Mouse (Mus musculus) midbrain, postnatal 0 days (tissue): ENCODE data around the gene Usp12. TPM values are rescaled to one million over a fixed set of nuclear protein-coding genes. Genes with fewer than 3 reads are reported as not detected.

Source experiments
- ATAC-seq: fragments of 200-750 bp; cut with Nextera tagmentation; 2 replicates; pipeline ENCODE4 v1.8.0; 2017; ENCODE audit warnings: moderate number of reproducible peaks, mild to moderate bottlenecking, moderate TSS enrichment, moderate library complexity; ENCODE audit not compliant: low FRiP score
- DNase-seq: peaks from one replicate; pipeline ENCODE4 v3.0.0-alpha.2; 2015; ENCODE audit warnings: low spot score
- H3K27ac ChIP-seq: fragments of 300-500 bp; sonication (generic); 2 replicates; pipeline ENCODE4 v1.5.1; 2014; ENCODE audit warnings: low read depth, mild to moderate bottlenecking, low read length, mixed read lengths
- H3K27me3 ChIP-seq: fragments of 300-500 bp; sonication (generic); 2 replicates; pipeline ENCODE4 v1.6.1; 2014; ENCODE audit warnings: low read length, control low read depth, mixed read lengths; ENCODE audit not compliant: insufficient read depth
- H3K36me3 ChIP-seq: fragments of 300-500 bp; sonication (generic); 2 replicates; pipeline ENCODE4 v1.6.1; 2014; ENCODE audit warnings: low read length, control low read depth, mixed read lengths; ENCODE audit not compliant: insufficient read depth
- H3K4me1 ChIP-seq: fragments of 300-500 bp; sonication (generic); 2 replicates; pipeline ENCODE4 v1.6.1; 2014; ENCODE audit warnings: mild to moderate bottlenecking, control low read depth, antibody characterized with exemption, low read length, mixed read lengths; ENCODE audit not compliant: insufficient read depth
- H3K4me2 ChIP-seq: fragments of 300-500 bp; sonication (generic); 2 replicates; pipeline ENCODE4 v1.6.1; 2014; ENCODE audit warnings: low read depth, mild to moderate bottlenecking, low read length, mixed read lengths; ENCODE audit not compliant: poor library complexity, severe bottlenecking
- H3K4me3 ChIP-seq: fragments of 300-500 bp; sonication (generic); 2 replicates; pipeline ENCODE4 v1.5.1; 2014; ENCODE audit warnings: low read depth, mild to moderate bottlenecking, low read length, moderate library complexity
- H3K9ac ChIP-seq: fragments of 300-500 bp; sonication (generic); replicated peaks from 2 replicates; pipeline ENCODE4 v1.6.1; 2014; ENCODE audit warnings: mild to moderate bottlenecking, low read length, moderate library complexity, mixed read lengths; ENCODE audit not compliant: poor library complexity, severe bottlenecking
- H3K9me3 ChIP-seq: fragments of 300-500 bp; sonication (generic); 2 replicates; pipeline ENCODE4 v1.6.1; 2016; ENCODE audit warnings: low read length, control low read depth
- CTCF ChIP-seq: IDR thresholded peaks from 2 replicates; pipeline ENCODE4 v1.5.1; 2016; ENCODE audit warnings: antibody characterized with exemption, mild to moderate bottlenecking
- WGBS: fragments of 180-500 bp; shearing (Covaris S2); extraction: QIAGEN DNeasy Blood & Tissue Kit; methylation state at CpG from one replicate; pipeline ENCODE4 v1.1.7; 2014; 5-methylcytosine and 5-hydroxymethylcytosine counted together
- polyA plus RNA-seq: library from polyadenylated mRNA; unstranded; fragments of >200 nt; fragmentation: Nextera tagmentation; extraction: Ambion mirVana; gene quantifications from 2 replicates; pipeline ENCODE4 v1.2.1, GENCODE M21; 2015
- total RNA-seq: library from RNA; depleted of rRNA; stranded (reverse); fragments of >200 nt; gene quantifications from 2 replicates; pipeline ENCODE4 v1.2.3, GENCODE M21; 2014

Gene Usp12
- total and polyA plus RNA-seq, 2 experiments from 2014 or later, result 14.1 to 24.1 TPM

DNA sequence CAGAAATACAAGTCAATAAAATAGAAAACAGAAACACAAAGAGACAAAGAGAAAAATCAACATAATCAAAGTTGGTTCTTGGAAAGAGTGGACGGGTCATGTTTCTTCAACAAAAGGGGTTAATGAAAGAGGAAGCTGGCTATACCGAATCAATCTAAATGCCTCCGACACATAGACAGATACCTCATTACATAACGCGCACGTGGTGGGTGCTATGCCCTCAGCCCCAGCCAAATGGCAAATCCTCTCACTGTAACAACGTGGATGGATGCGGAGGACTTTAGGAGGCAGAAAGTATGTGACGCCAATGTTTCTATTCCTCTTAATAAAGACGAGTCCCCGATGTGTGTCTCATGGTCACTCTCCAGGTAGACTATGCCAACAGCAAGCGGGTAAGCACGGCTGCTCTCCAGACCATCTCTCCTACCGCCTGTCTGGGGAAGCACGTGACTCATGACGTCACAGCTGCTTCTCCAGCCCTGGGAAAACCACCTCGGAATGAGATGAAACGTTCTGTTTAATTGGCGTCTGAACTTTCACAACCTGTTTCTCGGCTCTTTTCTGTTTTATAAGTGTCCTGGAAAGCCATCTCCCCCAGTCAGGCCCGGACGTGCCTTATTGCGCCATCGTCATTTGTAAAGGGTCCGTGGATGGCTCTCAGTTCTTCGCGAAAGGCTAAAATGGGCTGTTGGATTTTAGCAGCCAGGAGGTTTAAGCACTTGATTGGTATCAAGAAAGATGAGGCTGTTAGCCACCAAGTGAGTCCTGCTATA lies 75.0 kb downstream of the Usp12 start:
- no peak overlapping the region for H3K4me2 ChIP-seq
- no peak overlapping the region for H3K4me3 ChIP-seq
- H3K4me1 ChIP-seq, result no peaks in the 10 kb centered on the region
- TF ChIP-seq CTCF, result no peak
- no peak for ATAC-seq
- H3K27ac ChIP-seq, result no peak overlapping the region
- no peaks in the 10 kb centered on the region for H3K27me3 ChIP-seq
- H3K36me3 ChIP-seq, result no peaks in the 10 kb centered on the region
- no peak overlapping the region for H3K9ac ChIP-seq
- no peak for DNase-seq
- H3K9me3 ChIP-seq, result no peaks in the 10 kb centered on the region
- 89% methylated on average over 27 of the region's 27 CpGs for WGBS

DNA sequence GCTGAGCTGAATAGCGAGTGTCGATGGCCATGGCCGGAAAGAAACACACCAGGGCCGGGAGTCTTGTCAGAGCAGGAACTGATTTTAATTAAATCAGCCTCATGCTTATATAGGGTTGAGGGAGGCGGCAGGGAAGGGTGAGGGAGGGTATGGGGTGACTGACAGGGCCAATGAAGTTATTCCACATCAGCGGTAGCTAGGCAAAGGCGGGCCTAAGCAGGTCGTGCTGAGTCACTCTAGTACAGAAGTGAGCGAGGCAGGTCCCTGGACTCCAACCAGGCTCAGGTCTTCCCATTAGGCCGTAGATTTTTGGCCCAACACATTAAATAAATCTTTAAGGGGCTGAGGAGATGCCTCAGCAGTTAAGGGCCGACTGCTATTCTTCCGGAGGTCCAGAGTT lies 81.0 kb downstream of the Usp12 start:
- H3K27me3 ChIP-seq, result no peaks in the 10 kb centered on the region
- no peak overlapping the region for H3K9ac ChIP-seq
- 91% methylated on average over 12 of the region's 12 CpGs for WGBS
- ATAC-seq, result no peak
- H3K4me2 ChIP-seq, result no peak overlapping the region
- DNase-seq, result no peak
- H3K4me1 ChIP-seq, result no peaks in the 10 kb centered on the region
- no peaks in the 10 kb centered on the region for H3K9me3 ChIP-seq
- TF ChIP-seq CTCF, result no peak
- no peak overlapping the region for H3K27ac ChIP-seq
- no peak overlapping the region for H3K4me3 ChIP-seq
- no peaks in the 10 kb centered on the region for H3K36me3 ChIP-seq

- H3K9me3 ChIP-seq, result no peaks in the 10 kb centered on the region
- WGBS, result 18% methylated on average over 10 of the region's 10 CpGs
- H3K27me3 ChIP-seq, result no peaks in the 10 kb centered on the region
- no peak overlapping the region for H3K4me3 ChIP-seq
- ATAC-seq, result peak; percentile 38; the same call in 1 of the 2 replicates
- H3K9ac ChIP-seq, result no peak overlapping the region
- H3K27ac ChIP-seq, result no peak overlapping the region
- no peaks in the 10 kb centered on the region for H3K36me3 ChIP-seq
- peak; percentile 78 for DNase-seq
- no peak overlapping the region for H3K4me2 ChIP-seq
- TF ChIP-seq CTCF, result no peak
- H3K4me1 ChIP-seq, result no peaks in the 10 kb centered on the region
Measured at GRCm38 (mm10) chr5:146713088-146713487, 81.7 kb downstream of the Usp12 start.

DNA sequence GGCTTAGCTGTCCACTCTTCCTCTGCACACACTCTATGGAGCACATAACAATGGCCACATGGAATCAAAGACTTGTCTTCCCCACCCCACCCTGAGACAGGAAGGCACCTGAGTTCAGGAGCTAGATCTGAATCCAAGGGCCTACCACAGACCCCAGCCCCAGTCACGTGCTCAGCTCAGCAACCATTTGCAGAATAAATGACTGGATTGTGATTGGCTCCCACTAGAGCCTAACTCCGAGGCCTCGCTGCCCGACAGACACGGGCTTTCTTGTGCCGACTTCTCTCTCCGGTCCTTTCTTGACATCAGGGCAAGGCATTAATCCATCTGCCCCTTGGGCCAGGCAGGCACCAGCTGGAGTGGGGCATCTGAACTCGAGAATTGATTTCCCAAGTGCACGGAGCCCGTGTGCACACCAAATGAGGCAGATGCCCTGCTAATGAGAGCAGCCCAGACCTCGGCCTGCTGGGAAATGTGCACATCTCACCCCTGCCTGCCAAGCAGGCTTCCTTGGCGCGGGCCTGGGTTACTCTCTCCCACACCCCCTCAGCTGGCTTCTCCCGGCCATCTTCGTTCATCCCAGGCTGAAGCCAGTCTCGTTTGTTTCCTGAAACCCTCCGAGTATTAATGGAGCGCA lies 82.4 kb downstream of the Usp12 start:
- no peak for TF ChIP-seq CTCF
- Histone ChIP-seq H3K27ac (peak overlapping the region; percentile 39; the same call in 1 of the 2 replicates), H3K9me3 (no peaks in the 10 kb centered on the region), H3K4me2 (no peak overlapping the region), H3K9ac (no peak overlapping the region), H3K4me1 (no peaks in the 10 kb centered on the region), H3K27me3 (no peaks in the 10 kb centered on the region), H3K36me3 (no peaks in the 10 kb centered on the region), H3K4me3 (no peak overlapping the region)
- peak; percentile 83 for DNase-seq
- 29% methylated on average over 18 of the region's 18 CpGs for WGBS
- ATAC-seq, result peak; percentile 79

DNA sequence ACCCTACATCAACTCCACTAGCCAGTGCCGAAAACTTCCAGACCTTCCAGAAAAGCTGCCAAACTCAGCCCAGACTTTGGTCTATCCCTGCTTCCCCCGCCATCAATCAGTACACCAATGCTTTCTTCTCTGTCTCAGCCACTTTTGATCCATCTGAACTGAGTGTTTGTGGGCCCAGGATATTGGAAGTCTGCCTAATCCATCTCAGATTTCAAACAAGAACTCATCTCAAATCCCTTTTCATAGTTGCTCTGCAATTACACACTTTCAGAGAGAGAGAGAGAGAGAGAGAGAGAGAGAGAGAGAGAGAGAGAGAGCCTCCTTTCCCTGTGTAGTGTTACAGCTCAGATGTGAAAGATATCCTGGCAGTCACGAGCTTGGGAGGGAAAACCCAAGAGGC lies 85.4 kb downstream of the Usp12 start:
- Histone ChIP-seq H3K9ac (no peak overlapping the region), H3K4me3 (no peak overlapping the region), H3K27ac (no peak overlapping the region), H3K27me3 (no peaks in the 10 kb centered on the region), H3K36me3 (no peaks in the 10 kb centered on the region), H3K4me1 (no peaks in the 10 kb centered on the region), H3K4me2 (no peak overlapping the region), H3K9me3 (no peaks in the 10 kb centered on the region)
- ATAC-seq, result no peak
- WGBS, result 38% methylated on average over 3 of the region's 3 CpGs
- TF ChIP-seq CTCF, result no peak
- DNase-seq, result no peak

DNA sequence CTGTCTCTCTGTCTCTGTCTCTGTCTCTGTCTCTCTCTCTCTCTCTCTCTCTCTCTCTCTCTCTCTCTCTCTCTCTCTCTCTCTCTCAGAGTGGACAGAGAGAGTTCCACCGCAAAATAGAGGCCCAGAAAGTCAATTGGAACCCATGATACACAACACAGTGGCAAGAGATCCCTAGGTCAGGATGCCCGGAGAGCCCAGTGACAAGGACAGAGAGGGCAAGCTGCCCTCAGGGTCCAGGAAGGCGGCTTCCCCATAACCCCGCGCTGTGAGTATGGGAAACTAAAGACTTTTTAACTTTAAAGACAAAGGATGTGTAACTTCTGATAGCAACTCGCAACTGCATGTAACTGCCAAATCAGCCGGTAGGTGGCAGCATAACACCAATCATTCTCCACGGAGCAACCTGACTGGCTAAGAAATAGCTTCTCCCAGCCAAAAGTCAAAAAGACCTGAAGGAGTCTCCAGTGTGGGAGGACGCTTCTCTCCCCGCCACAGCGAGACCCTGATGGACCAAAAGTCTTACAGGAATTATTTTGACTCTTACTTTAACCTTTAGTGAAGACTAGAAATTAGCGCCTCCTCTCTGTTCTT lies 88.9 kb downstream of the Usp12 start:
- TF ChIP-seq CTCF, result peak; percentile 91
- DNase-seq (peak; percentile 87), ATAC-seq (0 out of 2 replicates have a peak, but pooled peaks have one; percentile 52)
- Histone ChIP-seq H3K4me1 (no peaks in the 10 kb centered on the region), H3K9ac (no peak overlapping the region), H3K27ac (no peak overlapping the region), H3K27me3 (no peaks in the 10 kb centered on the region), H3K36me3 (no peaks in the 10 kb centered on the region), H3K4me2 (peak overlapping the region; percentile 22; the same call in 1 of the 2 replicates), H3K4me3 (no peak overlapping the region), H3K9me3 (no peaks in the 10 kb centered on the region)
- WGBS, result 13% methylated on average over 12 of the region's 12 CpGs
